Mouse (Mus musculus) forebrain, embryonic 13.5 days (tissue): ENCODE measurements at regions not wholly inside any gene's neighbourhood (a gene's known extent, or its start where the extent isn't known, plus 50 kb on each side); places are given as distances from the start of the nearest gene placed in this dataset. TPM values are rescaled to one million over a fixed set of nuclear protein-coding genes. Genes with fewer than 3 reads are reported as not detected.

Source experiments
- ATAC-seq: fragments of 200-750 bp; cut with Nextera tagmentation; 2 replicates; pipeline ENCODE4 v1.8.0; 2017
- H3K27ac ChIP-seq: fragments of 300-500 bp; sonication (generic); 2 replicates; pipeline ENCODE4 v1.5.1; 2015; ENCODE audit warnings: inconsistent platforms, mild to moderate bottlenecking, moderate library complexity
- H3K27me3 ChIP-seq: fragments of 300-500 bp; sonication (generic); 2 replicates; pipeline ENCODE4 v1.6.1; 2015; ENCODE audit warnings: mild to moderate bottlenecking, inconsistent platforms
- H3K36me3 ChIP-seq: fragments of 300-500 bp; sonication (generic); 2 replicates; pipeline ENCODE4 v1.6.1; 2015; ENCODE audit warnings: mild to moderate bottlenecking, inconsistent platforms; ENCODE audit not compliant: poor library complexity, severe bottlenecking
- H3K4me1 ChIP-seq: fragments of 300-500 bp; sonication (generic); 2 replicates; pipeline ENCODE4 v1.6.1; 2015; ENCODE audit warnings: inconsistent platforms
- H3K4me2 ChIP-seq: fragments of 300-500 bp; sonication (generic); 2 replicates; pipeline ENCODE4 v1.6.1; 2015; ENCODE audit warnings: inconsistent platforms, mild to moderate bottlenecking, moderate library complexity
- H3K4me3 ChIP-seq: fragments of 300-500 bp; sonication (generic); 2 replicates; pipeline ENCODE4 v1.5.1; 2015; ENCODE audit warnings: mild to moderate bottlenecking, inconsistent platforms
- H3K9ac ChIP-seq: fragments of 300-500 bp; sonication (generic); 2 replicates; pipeline ENCODE4 v1.6.1; 2015; ENCODE audit warnings: mild to moderate bottlenecking, inconsistent platforms
- H3K9me3 ChIP-seq: fragments of 300-500 bp; sonication (generic); replicated peaks from 2 replicates; pipeline ENCODE4 v1.6.1; 2016; ENCODE audit warnings: inconsistent platforms
- WGBS: fragments of 180-500 bp; shearing (Covaris S2); methylation state at CpG from one replicate; pipeline ENCODE4 v1.1.7; 2015; 5-methylcytosine and 5-hydroxymethylcytosine counted together
- microRNA-seq: library from miRNA; unstranded; fragments of <30 nt; microRNA quantifications from one replicate; pipeline ENCODE4, GENCODE M21; 2016

- H3K4me2 ChIP-seq, result no peak overlapping the region
- H3K27ac ChIP-seq, result no peak overlapping the region
- no peaks in the 10 kb centered on the region for H3K9me3 ChIP-seq
- H3K27me3 ChIP-seq, result no peaks in the 10 kb centered on the region
- H3K36me3 ChIP-seq, result no peaks in the 10 kb centered on the region
- 11% methylated on average over 3 of the region's 3 CpGs for WGBS
- H3K4me3 ChIP-seq, result no peak overlapping the region
- H3K4me1 ChIP-seq, result no peaks in the 10 kb centered on the region
- ATAC-seq, result no peak
- no peak overlapping the region for H3K9ac ChIP-seq
Measured at GRCm38 (mm10) chr13:90660950-90661349, 244.2 kb downstream of the Atp6ap1l start.

- Histone ChIP-seq H3K4me2 (no peak overlapping the region), H3K9ac (no peak overlapping the region), H3K27ac (no peak overlapping the region), H3K4me1 (no peaks in the 10 kb centered on the region), H3K9me3 (no peaks in the 10 kb centered on the region), H3K27me3 (no peaks in the 10 kb centered on the region), H3K4me3 (no peak overlapping the region), H3K36me3 (no peaks in the 10 kb centered on the region)
- WGBS, result 89% methylated on average over 5 of the region's 5 CpGs
- ATAC-seq, result no peak
Measured at GRCm38 (mm10) chr13:90659087-90659486, 246.1 kb downstream of the Atp6ap1l start.

- Histone ChIP-seq H3K9me3 (no peaks in the 10 kb centered on the region), H3K9ac (no peak overlapping the region), H3K27me3 (no peaks in the 10 kb centered on the region), H3K4me1 (peaks cover 27% of the 10 kb centered on the region), H3K4me2 (no peak overlapping the region), H3K4me3 (no peak overlapping the region), H3K27ac (no peak overlapping the region), H3K36me3 (no peaks in the 10 kb centered on the region)
- WGBS, result 57% methylated on average over 4 of the region's 4 CpGs
- ATAC-seq, result no peak
Measured at GRCm38 (mm10) chr13:90646356-90646755, 258.8 kb downstream of the Atp6ap1l start.

GRCm38 (mm10) chr13:90644216-90644615 is 260.9 kb downstream of the Atp6ap1l start:
- no peak overlapping the region for H3K4me2 ChIP-seq
- peak overlapping the region; percentile 51; the same call in 1 of the 2 replicates for H3K27ac ChIP-seq
- no peak for ATAC-seq

GRCm38 (mm10) chr13:90643575-90644215 is 261.5 kb downstream of the Atp6ap1l start:
- peak; percentile 84 for ATAC-seq
- Histone ChIP-seq H3K27ac (peak overlapping the region; percentile 51), H3K36me3 (no peaks in the 10 kb centered on the region), H3K4me1 (peaks cover 27% of the 10 kb centered on the region), H3K4me3 (no peak overlapping the region), H3K4me2 (peak overlapping the region; percentile 12; the same call in 1 of the 2 replicates), H3K9me3 (no peaks in the 10 kb centered on the region), H3K27me3 (no peaks in the 10 kb centered on the region), H3K9ac (no peak overlapping the region)
- 12% methylated on average over 4 of the region's 4 CpGs for WGBS

More at GRCm38 (mm10) chr13:90644216-90644615, 260.9 kb downstream of the Atp6ap1l start:
- H3K4me3 ChIP-seq, result no peak overlapping the region
- H3K36me3 ChIP-seq, result no peaks in the 10 kb centered on the region
- no peaks in the 10 kb centered on the region for H3K9me3 ChIP-seq
- H3K9ac ChIP-seq, result no peak overlapping the region
- H3K27me3 ChIP-seq, result no peaks in the 10 kb centered on the region
- H3K4me1 ChIP-seq, result peaks cover 27% of the 10 kb centered on the region

- Histone ChIP-seq H3K4me2 (no peak overlapping the region), H3K9ac (no peak overlapping the region), H3K27ac (peak overlapping the region; percentile 52; the same call in 1 of the 2 replicates), H3K4me1 (peaks cover 27% of the 10 kb centered on the region), H3K36me3 (no peaks in the 10 kb centered on the region), H3K9me3 (no peaks in the 10 kb centered on the region), H3K4me3 (no peak overlapping the region), H3K27me3 (no peaks in the 10 kb centered on the region)
- WGBS, result 4% methylated on average over 4 of the region's 4 CpGs
- peak; percentile 86 for ATAC-seq
Measured at GRCm38 (mm10) chr13:90643109-90643508, 262.0 kb downstream of the Atp6ap1l start.

GRCm38 (mm10) chr13:90642206-90642823 is 262.8 kb downstream of the Atp6ap1l start:
- 31% methylated on average over 5 of the region's 5 CpGs for WGBS
- H3K4me3 ChIP-seq, result no peak overlapping the region
- H3K4me1 ChIP-seq, result peaks cover 27% of the 10 kb centered on the region
- no peak overlapping the region for H3K4me2 ChIP-seq
- no peak for ATAC-seq
- peak overlapping the region; percentile 52 for H3K27ac ChIP-seq
- no peaks in the 10 kb centered on the region for H3K9me3 ChIP-seq
- H3K27me3 ChIP-seq, result no peaks in the 10 kb centered on the region
- no peaks in the 10 kb centered on the region for H3K36me3 ChIP-seq
- H3K9ac ChIP-seq, result no peak overlapping the region

Small RNA genes in the stretch of these regions (microRNA-seq; reads per million reads assigned to microRNA genes)
- not detected for gene Gm44338
